Mouse (Mus musculus) embryonic facial prominence, embryonic 11.5 days (tissue): ENCODE measurements around the gene Plxnb2. TPM values are rescaled to one million over a fixed set of nuclear protein-coding genes. Genes with fewer than 3 reads are reported as not detected.

ENCODE experiments used
- ATAC-seq: fragments of 200-750 bp; cut with Nextera tagmentation; replicated peaks from 2 replicates; pipeline ENCODE4 v1.8.0; 2017; ENCODE audit warnings: low read depth; ENCODE audit not compliant: insufficient number of reproducible peaks, low FRiP score, low TSS enrichment
- DNase-seq: peaks from one replicate; pipeline ENCODE4 v3.0.0-alpha.2; 2015; ENCODE audit warnings: low spot score
- H3K27ac ChIP-seq: fragments of 300-500 bp; sonication (generic); replicated peaks from 2 replicates; pipeline ENCODE4 v1.5.1; 2014; ENCODE audit warnings: mild to moderate bottlenecking, low read depth, low read length, control low read depth
- H3K27me3 ChIP-seq: fragments of 300-500 bp; sonication (generic); 2 replicates; pipeline ENCODE4 v1.6.1; 2014; ENCODE audit warnings: mild to moderate bottlenecking, low read length, moderate library complexity, mixed read lengths; ENCODE audit not compliant: control insufficient read depth, insufficient read depth
- H3K36me3 ChIP-seq: fragments of 300-500 bp; sonication (generic); replicated peaks from 2 replicates; pipeline ENCODE4 v1.6.1; 2014; ENCODE audit warnings: low read depth, mild to moderate bottlenecking, low read length, moderate library complexity, mixed read lengths; ENCODE audit not compliant: control insufficient read depth, insufficient read depth
- H3K4me1 ChIP-seq: fragments of 300-500 bp; sonication (generic); 2 replicates; pipeline ENCODE4 v1.6.1; 2014; ENCODE audit warnings: low read length, mixed read lengths; ENCODE audit not compliant: control insufficient read depth, insufficient read depth
- H3K4me2 ChIP-seq: fragments of 300-500 bp; sonication (generic); 2 replicates; pipeline ENCODE4 v1.6.1; 2014; ENCODE audit warnings: low read depth, mild to moderate bottlenecking, control low read depth, low read length, moderate library complexity
- H3K4me3 ChIP-seq: fragments of 300-500 bp; sonication (generic); 2 replicates; pipeline ENCODE4 v1.5.1; 2014; ENCODE audit warnings: low read depth, low read length, control low read depth
- H3K9ac ChIP-seq: fragments of 300-500 bp; sonication (generic); replicated peaks from 2 replicates; pipeline ENCODE4 v1.6.1; 2014; ENCODE audit warnings: mild to moderate bottlenecking, control low read depth, low read length
- H3K9me3 ChIP-seq: fragments of 300-500 bp; sonication (generic); replicated peaks from 2 replicates; pipeline ENCODE4 v1.6.1; 2016; ENCODE audit warnings: mild to moderate bottlenecking, low read length, inconsistent platforms, mixed read lengths; ENCODE audit not compliant: control insufficient read depth
- WGBS: fragments of 180-500 bp; shearing (Covaris S2); extraction: QIAGEN DNeasy Blood & Tissue Kit; methylation state at CpG from one replicate; pipeline ENCODE4 v1.1.7; 2014; 5-methylcytosine and 5-hydroxymethylcytosine counted together
- polyA plus RNA-seq: library from polyadenylated mRNA; unstranded; fragments of >200 nt; fragmentation: Nextera tagmentation; extraction: Ambion mirVana; gene quantifications from 2 replicates; pipeline ENCODE4 v1.2.1, GENCODE M21; 2014

The Plxnb2 gene
- polyA plus RNA-seq, 1 experiment from 2014 or later = 113 TPM

DNA sequence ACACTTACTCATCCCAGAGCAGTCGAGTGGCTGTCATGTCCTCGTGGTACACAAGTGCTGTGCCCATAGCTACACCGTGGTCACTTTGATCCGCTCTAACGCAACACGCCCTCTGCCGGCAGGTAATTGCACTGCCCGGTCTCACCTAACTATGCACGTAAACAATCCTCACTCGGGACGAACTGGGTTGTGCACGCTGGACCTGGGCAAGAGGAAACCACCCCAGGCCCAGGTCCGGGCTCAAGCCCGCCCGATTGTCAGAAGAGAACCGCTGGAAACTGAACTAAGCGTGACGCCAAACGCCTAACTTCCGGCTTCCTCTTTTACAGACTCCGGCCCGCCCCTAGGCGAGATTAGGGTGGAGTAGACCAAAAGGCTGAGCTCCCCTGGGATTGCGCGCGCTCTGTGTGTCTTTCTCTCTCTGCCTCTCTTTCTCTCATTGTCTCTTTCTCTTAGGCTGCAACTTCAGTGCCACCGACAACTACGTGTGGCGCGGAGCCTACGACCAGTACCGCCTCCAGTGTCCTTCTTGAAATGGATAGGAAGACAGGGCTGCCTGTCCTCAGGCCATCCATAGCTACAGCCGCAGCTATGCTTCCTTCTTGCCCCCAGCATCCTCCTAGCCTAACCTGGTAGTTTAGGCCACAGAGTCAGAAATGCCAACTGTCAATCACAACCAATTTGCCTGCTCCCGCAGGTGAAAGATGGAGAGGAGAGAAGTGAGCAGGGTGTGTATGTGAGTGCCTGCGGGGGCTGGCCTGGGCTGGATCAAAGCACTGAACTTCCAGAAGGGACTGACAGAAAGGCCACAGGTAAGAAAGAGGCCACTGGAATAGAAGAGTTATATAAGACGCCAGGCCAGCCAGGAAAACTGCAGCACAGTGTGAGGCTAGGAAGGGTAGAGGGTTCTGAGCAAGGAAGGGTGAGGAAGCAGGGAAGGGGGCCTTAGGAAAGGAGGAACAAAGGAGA lies 51.9 kb downstream of the Plxnb2 start, which contains the start of gene Hdac10:
TSS of gene Hdac10 (minus strand) at position 319 of the 969 bp plus-strand sequence.
- Histone ChIP-seq H3K27ac (peak within 1 kb of the TSS; percentile 43; the same call in 1 of the 2 replicates), H3K4me1 (peaks cover 3% of the 10 kb centered on the region)
- 3% methylated on average over 36 of the region's 36 CpGs for WGBS

GRCm38 (mm10) chr15:89127364-89127940 lies 53.1 kb downstream of the Plxnb2 start:
- no peaks in the 10 kb centered on the region for H3K27me3 ChIP-seq
- H3K4me3 ChIP-seq = 0 out of 2 replicates have a peak overlapping the region, but pooled peaks have one; percentile 52
- peaks cover 6% of the 10 kb centered on the region for H3K4me1 ChIP-seq
- DNase-seq (no peak), ATAC-seq (no peak)
- 82% methylated on average over 8 of the region's 8 CpGs for WGBS
- H3K9me3 ChIP-seq = no peaks in the 10 kb centered on the region
- H3K36me3 ChIP-seq = no peaks in the 10 kb centered on the region
- H3K27ac ChIP-seq = no peak overlapping the region
- H3K4me2 ChIP-seq = peak overlapping the region; percentile 72
- H3K9ac ChIP-seq = peak overlapping the region; percentile 72

More for the DNA sequence above, 51.9 kb downstream of the Plxnb2 start, which contains the start of gene Hdac10:
- Histone ChIP-seq H3K27me3 (no peaks in the 10 kb centered on the region), H3K36me3 (no peaks in the 10 kb centered on the region), H3K9me3 (no peaks in the 10 kb centered on the region), H3K4me2 (peak within 1 kb of the TSS; percentile 72), H3K4me3 (peak within 1 kb of the TSS; percentile 52), H3K9ac (peak within 1 kb of the TSS; percentile 72)
- ATAC-seq (peak; percentile 82), DNase-seq (peak; percentile 88)

DNA sequence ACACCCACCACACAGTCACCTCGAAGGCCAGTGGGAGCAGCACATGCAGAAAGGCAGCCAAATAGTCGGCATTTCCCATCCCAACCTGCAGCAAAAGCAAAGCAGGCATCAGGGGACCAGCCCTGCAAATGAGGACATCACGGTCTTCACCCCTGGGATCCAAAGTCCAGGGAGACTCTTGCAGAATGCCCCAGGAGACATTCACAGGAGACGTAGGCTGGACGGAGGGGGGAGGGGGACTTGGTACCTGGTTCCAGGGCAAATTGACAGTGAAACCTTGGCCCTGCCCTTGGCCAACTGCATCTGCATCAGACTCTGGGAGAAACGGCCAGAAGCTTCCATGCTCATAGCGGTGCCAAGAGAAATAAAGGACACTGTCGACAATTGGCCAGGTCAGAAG lies 54.0 kb downstream of the Plxnb2 start:
- Histone ChIP-seq H3K27ac (no peak overlapping the region), H3K36me3 (no peaks in the 10 kb centered on the region), H3K4me3 (no peak overlapping the region), H3K4me1 (peaks cover 11% of the 10 kb centered on the region), H3K27me3 (no peaks in the 10 kb centered on the region), H3K9ac (no peak overlapping the region), H3K9me3 (no peaks in the 10 kb centered on the region), H3K4me2 (no peak overlapping the region)
- no peak for ATAC-seq
- no peak for DNase-seq
- WGBS = 88% methylated on average over 8 of the region's 8 CpGs

DNA sequence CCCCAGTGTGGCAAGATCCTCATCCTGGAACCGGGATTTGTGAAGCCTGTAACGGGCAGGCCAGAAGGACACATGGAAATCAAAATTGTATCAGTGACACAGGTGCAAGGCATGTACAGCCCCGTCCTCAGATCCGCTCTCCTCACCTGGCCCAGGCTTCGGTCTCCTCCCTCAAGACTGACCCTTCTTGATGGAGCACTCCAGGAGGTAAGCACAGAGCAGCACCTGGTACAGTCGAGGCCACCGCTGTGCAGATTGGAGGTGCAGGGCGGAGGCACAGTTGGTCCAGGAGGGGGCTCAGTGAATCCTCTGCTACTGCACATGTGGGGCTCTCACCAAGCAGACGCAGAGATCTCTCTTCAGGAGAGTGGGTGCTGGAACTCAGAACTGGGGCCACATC lies 55.2 kb downstream of the Plxnb2 start:
- Histone ChIP-seq H3K4me2 (no peak overlapping the region), H3K9me3 (no peaks in the 10 kb centered on the region), H3K4me1 (peaks cover 13% of the 10 kb centered on the region), H3K9ac (no peak overlapping the region), H3K27me3 (no peaks in the 10 kb centered on the region), H3K27ac (no peak overlapping the region), H3K36me3 (no peaks in the 10 kb centered on the region), H3K4me3 (no peak overlapping the region)
- ATAC-seq (no peak), DNase-seq (no peak)
- 87% methylated on average over 9 of the region's 9 CpGs for WGBS

DNA sequence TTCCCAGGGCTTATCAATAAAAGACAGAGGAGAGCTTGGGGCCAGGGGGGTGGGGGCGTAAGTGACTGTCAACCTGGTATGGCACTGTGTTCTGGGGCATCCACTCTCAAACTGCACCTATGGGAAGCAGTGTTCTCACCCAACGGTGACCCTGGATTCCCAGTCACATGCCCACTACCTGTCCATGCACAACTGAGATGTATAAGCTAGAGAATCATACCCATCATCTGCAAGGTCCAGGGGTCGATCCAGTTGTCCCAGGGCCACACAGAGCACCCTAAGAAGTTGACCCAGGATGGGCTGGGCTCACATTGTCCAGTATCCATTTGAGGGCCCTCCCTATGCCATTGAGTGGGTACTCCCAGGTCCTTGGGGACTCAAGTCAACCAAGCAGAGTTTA lies 56.3 kb downstream of the Plxnb2 start:
- ATAC-seq (no peak), DNase-seq (no peak)
- Histone ChIP-seq H3K4me2 (no peak overlapping the region), H3K36me3 (no peaks in the 10 kb centered on the region), H3K9ac (no peak overlapping the region), H3K9me3 (no peaks in the 10 kb centered on the region), H3K27me3 (no peaks in the 10 kb centered on the region), H3K27ac (no peak overlapping the region), H3K4me3 (no peak overlapping the region), H3K4me1 (peaks cover 13% of the 10 kb centered on the region)
- 92% methylated on average over 3 of the region's 3 CpGs for WGBS

GRCm38 (mm10) chr15:89123595-89123994 lies 57.0 kb downstream of the Plxnb2 start:
- Histone ChIP-seq H3K9me3 (no peaks in the 10 kb centered on the region), H3K27me3 (no peaks in the 10 kb centered on the region), H3K27ac (peak overlapping the region; percentile 35; the same call in 1 of the 2 replicates), H3K36me3 (no peaks in the 10 kb centered on the region; the same call in 1 of the 2 replicates), H3K4me2 (peak overlapping the region; percentile 85), H3K4me1 (peaks cover 10% of the 10 kb centered on the region), H3K9ac (peak overlapping the region; percentile 78), H3K4me3 (peak overlapping the region; percentile 88)
- peak; percentile 62 for DNase-seq
- 28% methylated on average over 11 of the region's 11 CpGs for WGBS
- ATAC-seq = no peak

- Histone ChIP-seq H3K36me3 (no peaks in the 10 kb centered on the region; the same call in 1 of the 2 replicates), H3K9ac (peak within 1 kb of the TSS; percentile 78), H3K4me3 (peak within 1 kb of the TSS; percentile 88), H3K9me3 (no peaks in the 10 kb centered on the region), H3K27ac (peak within 1 kb of the TSS; percentile 35; the same call in 1 of the 2 replicates), H3K27me3 (no peaks in the 10 kb centered on the region), H3K4me1 (peaks cover 10% of the 10 kb centered on the region), H3K4me2 (peak within 1 kb of the TSS; percentile 85)
- peak; percentile 72 for ATAC-seq
- 0% methylated on average over 47 of the region's 47 CpGs for whole genome bisulfite sequencing
- peak; percentile 99 for DNase-seq
Measured at GRCm38 (mm10) chr15:89122649-89123366, 57.8 kb downstream of the Plxnb2 start, which contains the start of gene Tubgcp6. Tubgcp6 (minus strand) TSS chr15:89123112.
